Mouse (Mus musculus) neural tube, embryonic 10.5 days (tissue): ENCODE data around the gene Ocrl.

ENCODE experiments used
- DNase-seq: peaks from one replicate; pipeline ENCODE4 v3.0.0-alpha.2; 2017; ENCODE audit warnings: low spot score; ENCODE audit errors: extremely low spot score

The Ocrl gene

DNA sequence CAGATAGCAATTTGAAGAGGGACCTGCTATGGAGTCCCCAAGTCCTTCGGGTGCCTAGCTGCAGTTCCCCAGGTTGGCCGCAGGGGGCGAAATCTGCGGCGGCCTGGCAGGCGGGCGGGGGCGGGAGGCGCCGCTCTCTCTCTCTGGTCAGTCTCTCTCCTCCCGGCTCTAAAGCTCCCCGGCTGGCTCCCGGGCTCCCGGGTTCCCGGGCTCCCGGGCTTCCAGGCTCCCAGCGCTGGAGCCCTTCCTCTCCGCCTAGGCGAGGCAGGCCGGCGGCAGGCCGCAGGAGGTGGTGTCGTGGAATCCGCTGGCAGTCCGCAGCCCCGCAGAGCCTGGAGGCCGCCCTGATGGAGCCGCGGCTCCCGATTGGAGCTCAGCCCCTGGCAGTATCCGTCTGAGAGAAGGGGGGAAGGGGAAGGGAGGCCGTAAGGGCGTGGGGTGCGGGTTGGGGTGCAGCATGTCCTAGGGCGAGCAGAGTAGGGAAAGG is at the start of gene Ocrl:
Ocrl (plus strand) TSS at position 82 of the 487 bp plus-strand sequence.
- peak; percentile 78 for DNase-seq

- DNase-seq, result no peak
These were observed 32.1 kb upstream of the Ocrl start for GRCm38 (mm10) chrX:47880052-47880451.

DNA sequence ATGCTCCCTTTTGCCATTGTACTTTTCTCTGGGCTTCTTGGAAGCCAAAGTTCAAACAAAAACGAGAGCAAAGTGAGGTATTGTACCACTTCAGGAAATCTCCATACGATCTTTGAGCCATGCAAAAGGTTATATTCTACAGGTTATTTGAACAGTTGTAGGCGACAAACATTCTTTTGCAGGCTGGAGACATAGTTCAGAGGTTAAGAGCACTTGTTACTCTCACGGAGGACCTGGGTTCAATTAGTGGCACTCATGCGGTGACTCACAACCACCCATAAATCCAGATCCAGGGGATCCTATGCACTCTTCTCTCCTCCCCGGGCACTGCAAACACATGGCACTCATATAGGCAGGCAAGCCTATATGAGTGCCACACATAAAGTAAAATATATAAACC is 29.4 kb upstream of the Ocrl start:
- no peak for DNase-seq

DNA sequence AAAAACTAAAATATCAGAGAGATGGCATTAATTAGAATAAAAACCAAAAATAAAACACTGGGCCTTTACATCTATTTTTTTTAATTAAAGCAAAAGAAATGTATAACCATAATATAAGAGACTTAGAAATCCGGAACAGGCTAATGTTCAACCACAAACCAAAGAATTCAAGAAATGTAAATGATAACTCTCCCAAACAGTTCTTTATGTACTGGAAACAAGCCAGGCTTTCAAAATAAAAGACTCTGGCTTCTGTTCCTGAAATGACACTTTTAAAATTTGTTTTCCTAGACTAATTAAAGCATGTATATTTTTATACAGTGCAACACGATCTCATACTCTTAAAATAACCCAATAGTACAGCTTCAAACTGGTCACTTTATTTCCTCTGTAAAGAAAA is 24.8 kb upstream of the Ocrl start:
- DNase-seq, result no peak

- no peak for DNase-seq
These were observed 20.8 kb upstream of the Ocrl start for GRCm38 (mm10) chrX:47891243-47891906.

- peak; percentile 41 for DNase-seq
These were observed 20.2 kb upstream of the Ocrl start for GRCm38 (mm10) chrX:47891907-47892430.

GRCm38 (mm10) chrX:47892431-47893024 is 19.7 kb upstream of the Ocrl start, which contains the start of gene Smarca1:
Smarca1 (minus strand) TSS chrX:47892974.
- no peak for DNase-seq

GRCm38 (mm10) chrX:47912904-47913542 is 836 bp downstream of the Ocrl start:
- peak; percentile 13 for DNase-seq

- no peak for DNase-seq
These were observed 1.4 kb downstream of the Ocrl start for GRCm38 (mm10) chrX:47913543-47913938.

- DNase-seq, result no peak
These were observed 4.6 kb downstream of the Ocrl start for GRCm38 (mm10) chrX:47916831-47917230.

DNA sequence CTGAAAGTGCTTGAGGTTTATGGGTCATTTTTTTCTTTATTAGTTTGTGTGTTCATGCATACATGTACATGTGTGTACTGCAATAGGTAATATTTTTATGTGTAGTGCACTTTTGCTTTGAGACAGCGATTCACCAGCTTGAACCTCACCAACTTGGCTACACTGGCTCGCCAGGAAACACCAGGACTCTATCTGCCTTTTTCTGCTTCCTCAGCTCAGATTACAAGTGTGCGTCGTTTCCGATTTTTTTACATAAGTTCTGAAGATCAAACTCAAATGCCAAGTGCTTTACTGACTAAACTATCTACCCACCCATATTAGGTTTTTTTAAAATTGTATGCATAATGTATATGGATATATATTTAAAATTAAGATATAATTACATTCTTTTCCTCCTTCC is 8.4 kb downstream of the Ocrl start:
- DNase-seq, result no peak

DNA sequence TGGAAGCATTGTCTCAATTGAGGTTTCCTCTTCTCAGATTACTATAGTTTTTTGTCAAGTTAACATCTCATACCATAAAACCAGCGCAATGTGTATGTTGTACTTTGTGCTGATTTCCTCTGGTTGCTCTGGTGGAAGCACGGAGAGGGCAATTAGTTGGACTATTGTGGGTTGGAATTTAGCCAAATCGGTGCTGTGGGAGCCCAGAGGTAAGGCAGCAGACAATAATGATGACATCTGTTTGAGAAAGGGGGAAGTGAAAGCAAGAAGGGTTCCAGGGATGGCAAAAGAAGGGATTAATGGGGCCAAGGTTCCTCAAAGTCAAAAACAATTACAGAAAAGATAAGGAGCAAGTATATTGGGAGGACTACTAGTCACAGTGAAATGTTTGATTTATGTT is 15.8 kb downstream of the Ocrl start:
- DNase-seq, result no peak

GRCm38 (mm10) chrX:47930449-47930848 is 18.3 kb downstream of the Ocrl start:
- DNase-seq, result no peak

- DNase-seq, result no peak
These were observed 22.2 kb downstream of the Ocrl start for GRCm38 (mm10) chrX:47934352-47934751.

- DNase-seq, result no peak
These were observed 24.7 kb downstream of the Ocrl start for GRCm38 (mm10) chrX:47936885-47937284.

- DNase-seq, result no peak
These were observed 25.6 kb downstream of the Ocrl start for GRCm38 (mm10) chrX:47937740-47938139.

DNA sequence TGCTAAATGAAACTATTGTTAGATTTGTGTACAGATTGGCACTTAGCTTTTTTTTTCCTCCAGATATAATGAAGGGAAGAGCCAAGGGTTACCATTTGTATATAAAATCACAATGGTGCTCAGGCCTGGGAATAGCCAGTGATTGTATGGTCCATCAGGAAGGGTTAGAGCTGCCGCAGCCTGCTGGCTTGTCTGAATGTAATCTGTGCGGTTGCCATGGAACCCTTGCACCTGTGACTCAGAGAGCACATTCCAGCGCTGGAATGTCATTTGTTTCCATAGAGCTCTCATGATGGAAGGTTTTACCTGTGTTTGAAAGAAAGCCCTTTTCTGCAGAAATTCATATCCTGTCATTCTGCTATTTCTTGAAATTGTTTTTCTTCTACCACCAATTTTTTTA is 37.5 kb downstream of the Ocrl start:
- DNase-seq, result no peak

DNA sequence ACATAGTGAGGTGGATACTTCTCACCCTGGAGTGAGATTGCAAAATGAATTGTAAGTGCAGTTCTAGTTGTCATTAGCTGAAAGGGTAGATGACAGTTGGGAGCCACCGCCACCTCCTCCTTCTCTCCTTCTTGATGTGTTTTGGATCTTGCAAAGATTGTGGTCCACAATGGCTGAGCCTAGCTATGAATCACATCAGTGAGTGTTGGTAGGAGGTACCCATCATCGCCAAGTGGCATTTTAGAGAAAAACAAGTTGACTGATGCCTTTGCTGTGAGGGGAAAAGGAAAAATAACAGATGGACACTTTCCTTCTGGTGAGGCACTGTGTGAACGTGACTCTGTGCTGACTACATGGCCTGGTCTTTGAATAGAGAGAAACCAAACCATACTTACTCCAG is 50.4 kb downstream of the Ocrl start:
- no peak for DNase-seq

- DNase-seq, result no peak
These were observed 58.2 kb downstream of the Ocrl start for GRCm38 (mm10) chrX:47970371-47970770.

DNA sequence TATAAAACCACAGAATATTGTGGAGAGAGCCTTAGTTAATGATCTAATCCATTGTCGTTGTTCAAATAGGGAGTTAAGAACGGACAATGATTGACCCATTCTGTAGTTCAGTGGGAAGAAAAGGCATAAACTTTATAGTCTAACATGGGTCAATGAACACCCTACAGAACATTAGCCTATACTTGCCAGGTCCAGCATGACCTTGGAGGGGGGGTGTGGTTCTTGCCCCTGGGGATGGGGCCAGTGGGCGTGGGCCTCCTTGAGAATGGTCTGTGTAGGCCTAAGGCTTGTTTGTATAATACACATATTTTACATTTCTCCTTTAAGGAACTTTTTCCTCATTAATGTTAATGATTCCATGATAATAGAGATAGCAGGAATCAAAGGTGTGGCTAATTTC is 58.7 kb downstream of the Ocrl start:
- DNase-seq, result no peak

DNA sequence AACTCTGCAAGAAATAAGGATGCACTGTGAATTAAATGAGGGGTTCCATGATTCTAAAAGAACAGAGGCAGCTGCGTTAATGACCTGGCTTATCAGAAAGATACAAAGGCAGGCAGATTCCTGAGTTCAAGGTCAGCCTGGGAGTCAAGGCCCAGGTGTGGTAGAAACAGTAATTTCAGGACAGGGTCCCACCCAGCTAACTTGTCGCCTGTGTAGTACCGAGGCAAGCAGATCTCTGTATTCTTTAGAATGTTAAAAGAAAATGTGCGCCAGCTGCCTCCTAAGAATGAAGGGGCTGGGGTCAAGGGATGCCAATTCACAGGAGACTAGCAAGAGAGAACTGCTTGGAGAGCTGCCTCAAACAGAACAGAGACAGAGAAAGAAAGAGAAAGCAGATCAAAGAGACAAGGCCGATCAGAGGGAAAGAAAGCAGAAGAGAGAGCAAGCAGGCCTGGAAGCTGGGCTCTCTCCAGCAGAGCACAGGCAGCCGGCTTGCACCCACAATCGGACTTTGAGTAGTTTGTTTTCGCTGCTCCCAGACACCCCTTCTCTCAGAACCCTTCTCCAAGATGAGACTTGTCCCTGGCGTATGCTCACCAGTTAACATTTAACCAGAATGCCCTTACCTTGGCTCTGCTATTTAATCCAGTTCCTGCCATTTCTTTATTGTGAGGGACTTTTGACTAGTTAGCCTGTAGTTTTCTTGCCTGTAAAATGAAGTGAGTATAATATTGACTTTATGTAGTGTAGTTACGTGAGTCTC is 59.4 kb downstream of the Ocrl start:
- no peak for DNase-seq

GRCm38 (mm10) chrX:47976551-47976950 is 64.4 kb downstream of the Ocrl start:
- DNase-seq, result no peak
